Mouse (Mus musculus): ENCODE results near the gene Agrp. TPM values are rescaled to one million over a fixed set of nuclear protein-coding genes. Genes with fewer than 3 reads are reported as not detected.

The Agrp gene
- under 1 TPM; 0.22 to 0.77 TPM for polyA plus RNA-seq (2012; fragmentation: generic; extraction: Trizol)

GRCm38 (mm10) chr8:105636963-105637510 lies at the start of gene Agrp:
Agrp (minus strand) TSS chr8:105637393.

GRCm38 (mm10) chr8:105685796-105686308 lies 48.7 kb upstream of the Agrp start, which contains the start of gene Carmil2:
Carmil2 (plus strand) TSS chr8:105686274.

GRCm38 (mm10) chr8:105636018-105636962 lies 903 bp downstream of the Agrp start, which contains the start of gene Ctcf:
Ctcf (plus strand) TSS chr8:105636568.

GRCm38 (mm10) chr8:105604804-105605381 lies 32.3 kb downstream of the Agrp start, which contains the start of gene Ripor1:
Ripor1 (plus strand) TSS chr8:105605255.

GRCm38 (mm10) chr8:105565952-105566702 lies 71.1 kb downstream of the Agrp start, which contains the start of gene Atp6v0d1:
Atp6v0d1 (minus strand) TSS chr8:105566047.

GRCm38 (mm10) chr8:105518436-105519313 lies 118.5 kb downstream of the Agrp start, which contains the start of gene Hsd11b2:
Hsd11b2 (plus strand) TSS chr8:105518755.

Other genes starting within 250 kb of the Agrp start
- gene Kctd19, start 223.9 kb downstream of the Agrp start, polyA plus RNA-seq (2012; fragmentation: generic; extraction: Trizol) = 1 to 10 TPM in 1 of 2 experiments, under 1 TPM in 1; 0.02 to 3.4 TPM
- under 1 TPM in 1 of 2 experiments, not detected in 1; 0.15 TPM for gene Lrrc36, start 223.8 kb downstream of the Agrp start, polyA plus RNA-seq (2012; fragmentation: generic; extraction: Trizol)
- 10 to 100 TPM in 1 of 2 experiments, under 1 TPM in 1; 0.66 to 23.9 TPM for gene Tppp3, start 165.9 kb downstream of the Agrp start, polyA plus RNA-seq (2012; fragmentation: generic; extraction: Trizol)
- 10 to 100 TPM in 1 of 2 experiments, 1 to 10 TPM in 1; 8.9 to 50.5 TPM for gene Zdhhc1, start 140.5 kb downstream of the Agrp start, polyA plus RNA-seq (2012; fragmentation: generic; extraction: Trizol)
- gene Hsd11b2, start 118.6 kb downstream of the Agrp start, polyA plus RNA-seq (2012; fragmentation: generic; extraction: Trizol) = under 1 TPM; 0.04 to 0.28 TPM
- gene Atp6v0d1, start 71.3 kb downstream of the Agrp start, polyA plus RNA-seq (2012; fragmentation: generic; extraction: Trizol) = 100 to 1,000 TPM in 1 of 2 experiments, 10 to 100 TPM in 1; 93.5 to 187 TPM
- 10 to 100 TPM; 16.9 to 54.0 TPM for gene Ripor1, start 32.1 kb downstream of the Agrp start, polyA plus RNA-seq (2012; fragmentation: generic; extraction: Trizol)
- gene Ctcf, start 825 bp downstream of the Agrp start, polyA plus RNA-seq (2012; fragmentation: generic; extraction: Trizol) = 10 to 100 TPM in 1 of 2 experiments, 1 to 10 TPM in 1; 3.6 to 24.4 TPM
- gene Carmil2, start 48.9 kb upstream of the Agrp start, polyA plus RNA-seq (2012; fragmentation: generic; extraction: Trizol) = under 1 TPM; 0.21 to 0.61 TPM
- gene Acd, start 63.7 kb upstream of the Agrp start, polyA plus RNA-seq (2012; fragmentation: generic; extraction: Trizol) = 10 to 100 TPM; 50.3 to 70.4 TPM
- gene Pard6a, start 63.8 kb upstream of the Agrp start, polyA plus RNA-seq (2012; fragmentation: generic; extraction: Trizol) = 10 to 100 TPM; 15.2 to 30.5 TPM
- under 1 TPM; 0.26 to 0.98 TPM for gene 4933405L10Rik, start 70.3 kb upstream of the Agrp start, polyA plus RNA-seq (2012; fragmentation: generic; extraction: Trizol)
- 10 to 100 TPM; 21.1 to 27.5 TPM for gene Enkd1, start 70.8 kb upstream of the Agrp start, polyA plus RNA-seq (2012; fragmentation: generic; extraction: Trizol)
- gene Gfod2, start 121.3 kb upstream of the Agrp start, polyA plus RNA-seq (2012; fragmentation: generic; extraction: Trizol) = 10 to 100 TPM in 1 of 2 experiments, 1 to 10 TPM in 1; 4.3 to 12.5 TPM
- gene Ranbp10, start 190.0 kb upstream of the Agrp start, polyA plus RNA-seq (2012; fragmentation: generic; extraction: Trizol) = 10 to 100 TPM in 1 of 2 experiments, 1 to 10 TPM in 1; 2.2 to 14.2 TPM
- under 1 TPM; 0.05 to 0.11 TPM for gene Tsnaxip1, start 190.3 kb upstream of the Agrp start, polyA plus RNA-seq (2012; fragmentation: generic; extraction: Trizol)
- gene Cenpt, start 215.9 kb upstream of the Agrp start, polyA plus RNA-seq (2012; fragmentation: generic; extraction: Trizol) = 10 to 100 TPM; 26.0 to 44.2 TPM
- gene Thap11, start 217.7 kb upstream of the Agrp start, polyA plus RNA-seq (2012; fragmentation: generic; extraction: Trizol) = 10 to 100 TPM; 23.9 to 66.2 TPM
- gene Nutf2, start 223.2 kb upstream of the Agrp start, polyA plus RNA-seq (2012; fragmentation: generic; extraction: Trizol) = 100 to 1,000 TPM; 122 to 135 TPM
- gene Edc4, start 243.5 kb upstream of the Agrp start, polyA plus RNA-seq (2012; fragmentation: generic; extraction: Trizol) = 10 to 100 TPM; 11.4 to 33.4 TPM